Mouse (Mus musculus) regulatory T cell (primary cell): Measurements from ENCODE around the gene Ess2.

Experiments used
- in situ Hi-C: fragments of 300-600 bp; cut with MboI, MseI; formaldehyde crosslinking; loops from one replicate; pipeline ENCODE4 v1.15.1; 2025; ENCODE audit warnings: high pct_unique_total_duplicates

Ess2 gene

GRCm38 (mm10) chr16:17921325-17922162, 10.4 kb upstream of the Ess2 start:
- in situ Hi-C loops: no loop called here

GRCm38 (mm10) chr16:17920586-17920985, 9.4 kb upstream of the Ess2 start:
- in situ Hi-C loops: no loop called here

GRCm38 (mm10) chr16:17914307-17915249, 3.4 kb upstream of the Ess2 start, which contains the start of gene Gsc2:
Gsc2 (minus strand) TSS chr16:17915059.
- in situ Hi-C loops: no loop called here

GRCm38 (mm10) chr16:17898462-17898861, 12.7 kb downstream of the Ess2 start, which contains the start of the genes Dgcr2 and Tssk2:
Dgcr2 (minus strand) TSS chr16:17898562.
Tssk2 (plus strand) TSS chr16:17898637.
- in situ Hi-C loops: no loop called here

- in situ Hi-C loops: no loop called here
Measured at GRCm38 (mm10) chr16:17896091-17896490, 15.1 kb downstream of the Ess2 start.

- in situ Hi-C loops: no loop called here
Measured at GRCm38 (mm10) chr16:17893923-17894322, 17.2 kb downstream of the Ess2 start, which contains the start of gene Tssk1. Tssk1 (plus strand) TSS chr16:17894223.

GRCm38 (mm10) chr16:17892606-17893005, 18.5 kb downstream of the Ess2 start:
- in situ Hi-C loops: no loop called here

- in situ Hi-C loops: no loop called here
Measured at GRCm38 (mm10) chr16:17891567-17891959, 19.6 kb downstream of the Ess2 start, which contains the start of gene Gm20518. Gm20518 (minus strand) TSS chr16:17891671.

GRCm38 (mm10) chr16:17890917-17891566, 20.1 kb downstream of the Ess2 start:
- in situ Hi-C loops: no loop called here

GRCm38 (mm10) chr16:17890342-17890727, 20.8 kb downstream of the Ess2 start:
- in situ Hi-C loops: no loop called here

GRCm38 (mm10) chr16:17889689-17890341, 21.3 kb downstream of the Ess2 start:
- in situ Hi-C loops: no loop called here

GRCm38 (mm10) chr16:17884116-17884515, 27.0 kb downstream of the Ess2 start:
- in situ Hi-C loops: no loop called here

GRCm38 (mm10) chr16:17882196-17882595, 29.0 kb downstream of the Ess2 start:
- in situ Hi-C loops: no loop called here

GRCm38 (mm10) chr16:17879571-17879970, 31.6 kb downstream of the Ess2 start:
- in situ Hi-C loops: no loop called here

GRCm38 (mm10) chr16:17876096-17876495, 35.1 kb downstream of the Ess2 start:
- in situ Hi-C loops: no loop called here

GRCm38 (mm10) chr16:17875174-17875573, 36.0 kb downstream of the Ess2 start:
- in situ Hi-C loops: no loop called here

- in situ Hi-C loops: no loop called here
Measured at GRCm38 (mm10) chr16:17872995-17873394, 38.2 kb downstream of the Ess2 start.

GRCm38 (mm10) chr16:17871248-17871647, 39.9 kb downstream of the Ess2 start:
- in situ Hi-C loops: no loop called here

GRCm38 (mm10) chr16:17865770-17866169, 45.4 kb downstream of the Ess2 start:
- in situ Hi-C loops: loop anchor here (10.0 kb wide), 1 partner anchor 329 kb away; no protein-coding TSS in a partner anchor

GRCm38 (mm10) chr16:17865293-17865692, 45.9 kb downstream of the Ess2 start:
- in situ Hi-C loops: loop anchor here (10.0 kb wide), 1 partner anchor 330 kb away; no protein-coding TSS in a partner anchor

GRCm38 (mm10) chr16:17858592-17858991, 52.6 kb downstream of the Ess2 start:
- in situ Hi-C loops: no loop called here
